Comparison of ENCODE assay signal across 8 mouse cellular contexts in the genomic region with DNA sequence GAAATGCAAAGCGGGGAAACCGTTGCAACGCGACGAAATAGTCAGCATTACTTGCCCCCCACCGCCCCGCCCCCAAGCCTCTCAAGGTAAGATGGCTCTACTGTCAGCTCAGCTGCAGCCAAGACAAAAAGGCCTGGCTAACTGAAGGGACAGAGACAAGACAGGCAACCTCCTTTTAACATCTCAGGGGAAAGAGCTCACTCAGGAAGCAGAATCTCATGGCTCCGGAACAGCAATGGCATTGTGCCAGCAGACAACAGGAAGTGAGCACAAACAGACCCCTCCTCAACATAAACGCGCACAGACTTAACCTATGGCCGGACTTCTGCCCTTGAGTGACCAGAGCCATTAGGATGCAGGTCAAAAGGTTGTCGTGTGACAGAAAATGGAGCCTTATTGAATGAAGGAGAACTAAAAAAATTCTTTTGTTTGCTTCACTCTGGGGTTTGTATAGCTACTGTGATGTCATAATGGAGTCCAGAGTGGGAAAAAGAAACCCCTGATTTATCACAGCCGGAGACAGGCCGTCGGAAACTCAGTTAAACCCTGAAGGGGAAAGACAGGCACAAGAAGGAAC.
DNase-seq lines count a peak whose midpoint lies in the region; ATAC-seq and TF ChIP-seq lines count a peak whose summit lies in the region.

No protein-coding gene starts in this region.

- 0 out of 2 replicates have a peak, but pooled peaks cover 4% of the 10 kb centered on the region for H3K27me3 ChIP-seq in heart, embryonic 12.5 days (replicated peaks)
- H3K27me3 ChIP-seq in hindbrain, embryonic 16.5 days (replicated peaks; ENCODE audit: control insufficient read depth, insufficient read depth, low read length): no peaks in the 10 kb centered on the region
- H3K27me3 ChIP-seq in liver, postnatal 0 days (ENCODE audit: insufficient read depth, low read length): no peaks in the 10 kb centered on the region
- no peaks in the 10 kb centered on the region for H3K27me3 ChIP-seq in stomach, embryonic 14.5 days (ENCODE audit: control insufficient read depth, insufficient read depth, low read length)

- H3K36me3 ChIP-seq in heart, embryonic 12.5 days: no peaks in the 10 kb centered on the region
- no peaks in the 10 kb centered on the region for H3K36me3 ChIP-seq in hindbrain, embryonic 16.5 days (ENCODE audit: control insufficient read depth, insufficient read depth, low read length)
- no peaks in the 10 kb centered on the region for H3K36me3 ChIP-seq in liver, postnatal 0 days (replicated peaks; ENCODE audit: insufficient read depth, low read length)
- H3K36me3 ChIP-seq in stomach, embryonic 14.5 days (ENCODE audit: control insufficient read depth, insufficient read depth, low read length): no peaks in the 10 kb centered on the region

- WGBS in heart, embryonic 12.5 days: 36% methylated on average over 15 of the region's 15 CpGs
- WGBS in hindbrain, embryonic 16.5 days: 17% methylated on average over 15 of the region's 15 CpGs
- 21% methylated on average over 15 of the region's 15 CpGs for WGBS in liver, postnatal 0 days (ENCODE audit: insufficient replicate concordance)
- WGBS in stomach, embryonic 14.5 days: 17% methylated on average over 15 of the region's 15 CpGs

- no peak for ATAC-seq in heart, embryonic 12.5 days (ENCODE audit: insufficient number of reproducible peaks, low FRiP score)
- ATAC-seq in hindbrain, embryonic 16.5 days: peak; percentile 15; the same call in 1 of the 2 replicates
- peak; percentile 15; the same call in 1 of the 2 replicates for ATAC-seq in liver, postnatal 0 days
- no peak for ATAC-seq in stomach, embryonic 14.5 days (ENCODE audit: insufficient number of reproducible peaks, insufficient read depth, low FRiP score, low read depth)

- peak overlapping the region; percentile 66; the same call in 1 of the 2 replicates for H3K27ac ChIP-seq in heart, embryonic 12.5 days (ENCODE audit: poor library complexity, severe bottlenecking)
- peak overlapping the region; percentile 42; the same call in 1 of the 2 replicates for H3K27ac ChIP-seq in hindbrain, embryonic 16.5 days (ENCODE audit: low read depth, low read length)
- H3K27ac ChIP-seq in liver, postnatal 0 days (ENCODE audit: low read depth): no peak overlapping the region
- no peak overlapping the region for H3K27ac ChIP-seq in stomach, embryonic 14.5 days (ENCODE audit: low read length)

- H3K4me3 ChIP-seq in heart, embryonic 12.5 days: no peak overlapping the region
- peak overlapping the region; percentile 25 for H3K4me3 ChIP-seq in hindbrain, embryonic 16.5 days (ENCODE audit: low read length)
- H3K4me3 ChIP-seq in liver, postnatal 0 days (ENCODE audit: low read depth, low read length): no peak overlapping the region
- H3K4me3 ChIP-seq in stomach, embryonic 14.5 days (ENCODE audit: low read depth, low read length): no peak overlapping the region

- no peak for TF ChIP-seq CTCF in liver, postnatal 0 days (IDR thresholded peaks at IDR 0.05; ENCODE audit: low read depth)

- no peaks in the 10 kb centered on the region for H3K9me3 ChIP-seq in heart, embryonic 12.5 days (replicated peaks)
- no peaks in the 10 kb centered on the region for H3K9me3 ChIP-seq in hindbrain, embryonic 16.5 days (ENCODE audit: control insufficient read depth, low read length)
- H3K9me3 ChIP-seq in liver, postnatal 0 days (ENCODE audit: low read length): no peaks in the 10 kb centered on the region
- H3K9me3 ChIP-seq in stomach, embryonic 14.5 days (ENCODE audit: control insufficient read depth, low read depth, low read length): no peaks in the 10 kb centered on the region

- peak overlapping the region; percentile 30 for H3K4me2 ChIP-seq in heart, embryonic 12.5 days
- H3K4me2 ChIP-seq in hindbrain, embryonic 16.5 days (ENCODE audit: low read length): peak overlapping the region; percentile 53
- H3K4me2 ChIP-seq in liver, postnatal 0 days (ENCODE audit: low read depth, low read length): peak overlapping the region; percentile 0; the same call in 1 of the 2 replicates
- peak overlapping the region; percentile 29 for H3K4me2 ChIP-seq in stomach, embryonic 14.5 days (replicated peaks; ENCODE audit: low read depth, low read length)

- peaks cover 32% of the 10 kb centered on the region for H3K4me1 ChIP-seq in heart, embryonic 12.5 days (replicated peaks)
- H3K4me1 ChIP-seq in hindbrain, embryonic 16.5 days (ENCODE audit: control insufficient read depth, insufficient read depth, low read depth, low read length): peaks cover 31% of the 10 kb centered on the region
- peaks cover 6% of the 10 kb centered on the region for H3K4me1 ChIP-seq in liver, postnatal 0 days (ENCODE audit: insufficient read depth)
- H3K4me1 ChIP-seq in stomach, embryonic 14.5 days (ENCODE audit: control insufficient read depth, insufficient read depth, low read length): peaks cover 21% of the 10 kb centered on the region

- no peak overlapping the region for H3K9ac ChIP-seq in heart, embryonic 12.5 days
- peak overlapping the region; percentile 48 for H3K9ac ChIP-seq in hindbrain, embryonic 16.5 days (ENCODE audit: low read depth, low read length)
- no peak overlapping the region for H3K9ac ChIP-seq in liver, postnatal 0 days (replicated peaks)
- H3K9ac ChIP-seq in stomach, embryonic 14.5 days (replicated peaks; ENCODE audit: low read depth, low read length): no peak overlapping the region

- no peak for TF ChIP-seq EP300 in liver, postnatal 0 days (IDR thresholded peaks at IDR 0.05; ENCODE audit: low read depth)

- DNase-seq in heart, postnatal 14 days: no peak
- DNase-seq in embryo, embryonic 10 days (ENCODE audit: low spot score): peak; percentile 85
- no peak for DNase-seq in liver, postnatal 0 days
- DNase-seq in ovary, postnatal 14 days (ENCODE audit: low spot score): no peak
- no peak for DNase-seq in layer of hippocampus, adult 9-10 months (ENCODE audit: low spot score)

- intact Hi-C loops in heart, postnatal 14 days (cut with DNase I): no loop called here

Comparison
In these comparisons a context has a peak if more than half of its experiments do, and no peak if none do; other contexts are left out.
1. ATAC-seq: peak in hindbrain, embryonic 16.5 days (single experiment) and liver, postnatal 0 days (single experiment); none in heart, embryonic 12.5 days (single experiment) and stomach, embryonic 14.5 days (single experiment).
2. H3K27ac ChIP-seq: peak in heart, embryonic 12.5 days (single experiment) and hindbrain, embryonic 16.5 days (single experiment); none in liver, postnatal 0 days (single experiment) and stomach, embryonic 14.5 days (single experiment).
3. H3K4me2 ChIP-seq: peak in every context shown above with its lines; median percentile 53 in hindbrain, embryonic 16.5 days; 30 in heart, embryonic 12.5 days; 29 in stomach, embryonic 14.5 days; 0 in liver, postnatal 0 days.